Mouse (Mus musculus) left cerebral cortex, adult 9 months (tissue): ENCODE measurements around the gene Pes1.
"Not testable (repeated sequence)": the region's sequence is repeated elsewhere in the genome, so short reads cannot be mapped to it uniquely, and the experiment has no call there.

Source experiments
- DNase-seq, 2 experiments: peaks; one replicate each; pipeline ENCODE4 v3.0.0; 2022; ENCODE audit warnings: low spot score in 2 of 2

Gene Pes1

DNA sequence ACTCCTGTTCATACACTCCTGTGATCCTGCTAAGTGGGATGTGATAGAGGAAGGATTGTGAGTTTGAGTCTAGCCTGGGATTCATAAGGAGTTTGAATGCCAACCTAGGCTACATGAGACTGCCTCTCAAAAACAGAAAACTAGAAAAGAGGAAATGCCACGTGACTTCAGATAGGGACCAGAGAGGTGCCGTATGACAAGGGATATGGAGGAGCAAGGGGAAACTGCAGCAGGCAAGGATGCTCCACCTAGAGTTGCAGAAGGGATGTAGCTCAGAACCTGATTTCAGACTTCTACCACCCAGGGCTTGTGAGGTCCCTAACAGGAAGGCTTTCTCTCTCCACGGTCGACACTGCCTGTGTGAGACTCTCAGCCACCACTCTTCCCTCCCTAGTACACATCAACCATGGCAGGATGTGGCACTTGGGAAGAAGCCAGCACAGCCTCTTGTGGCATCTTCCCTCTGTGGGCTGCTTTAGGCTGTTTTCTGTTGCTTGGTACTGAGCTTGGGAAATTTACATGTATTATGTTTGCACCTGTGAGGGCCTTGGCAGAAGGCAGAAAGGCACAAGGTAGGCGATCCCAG is 41.5 kb downstream of the Pes1 start:
- DNase-seq, result no peak

- DNase-seq, result no peak
Measured at GRCm38 (mm10) chr11:4006462-4006861, 42.7 kb downstream of the Pes1 start.

DNA sequence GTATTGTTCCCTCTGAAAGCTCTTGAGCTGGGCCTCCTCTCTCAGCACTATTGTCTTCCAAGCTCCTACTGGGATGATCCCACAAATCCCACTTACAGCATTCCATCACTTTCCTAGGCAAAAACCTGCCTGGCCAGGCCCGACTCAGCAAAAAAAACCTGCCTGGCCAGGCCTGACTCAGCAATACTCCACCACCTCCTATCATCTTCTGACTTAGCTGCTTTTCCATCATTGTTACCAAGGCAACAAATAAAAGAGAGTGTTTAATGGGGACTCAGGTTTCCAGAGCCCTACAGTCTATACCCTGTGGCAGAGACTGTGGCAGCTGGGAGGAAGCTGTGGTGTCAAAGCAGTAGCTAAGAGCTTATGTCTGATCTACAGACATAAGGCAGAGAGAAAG is 48.8 kb downstream of the Pes1 start:
- DNase-seq, result no peak

- DNase-seq, result not testable (repeated sequence)
Measured at GRCm38 (mm10) chr11:4015796-4016195, 52.0 kb downstream of the Pes1 start.

- not testable (repeated sequence) for DNase-seq
Measured at GRCm38 (mm10) chr11:4022111-4022510, 58.3 kb downstream of the Pes1 start.

DNA sequence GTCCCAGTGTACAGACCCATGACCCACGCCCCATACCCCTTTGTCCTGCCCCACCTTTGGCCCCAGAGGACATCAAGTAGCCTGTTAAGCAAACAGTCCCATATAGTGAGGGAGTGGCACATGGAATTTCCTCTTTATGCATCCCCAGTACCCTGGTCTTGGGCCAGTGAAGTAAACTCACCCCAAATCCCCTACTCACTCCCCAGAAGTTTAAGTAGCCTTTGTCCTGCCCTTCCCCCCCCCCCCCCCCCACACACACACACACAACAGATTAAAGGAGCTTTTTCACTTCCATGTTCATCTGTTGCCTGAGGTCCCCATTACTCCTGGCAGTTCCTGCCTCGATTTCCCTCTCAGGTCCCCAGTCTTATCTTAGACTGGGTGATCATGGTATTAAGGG is 59.5 kb downstream of the Pes1 start:
- DNase-seq, result no peak

- no peak for DNase-seq
Measured at GRCm38 (mm10) chr11:4027066-4027465, 63.3 kb downstream of the Pes1 start.

- DNase-seq, result peak in 1 of 2 experiments; percentile 50
Measured at GRCm38 (mm10) chr11:4027561-4028334, 64.0 kb downstream of the Pes1 start.

DNA sequence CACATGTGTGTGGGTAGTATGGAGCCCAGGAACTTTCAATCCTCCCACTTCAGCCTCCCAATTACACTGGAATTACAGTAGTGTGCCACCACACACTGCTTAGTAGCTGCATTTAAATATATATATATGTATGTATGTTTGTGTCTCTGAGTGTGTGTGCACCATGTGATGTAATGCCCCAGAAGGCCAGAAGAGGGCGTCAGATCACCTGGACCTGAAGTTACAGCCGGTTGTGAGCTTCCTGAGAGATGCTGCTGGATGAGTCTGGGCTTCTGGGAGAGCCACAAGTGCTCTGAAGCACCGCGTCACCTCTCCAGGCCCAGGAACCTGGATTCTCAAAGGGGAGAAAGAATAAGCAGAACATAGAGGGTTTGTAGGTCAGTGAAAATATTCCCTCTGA is 65.6 kb downstream of the Pes1 start:
- no peak for DNase-seq
